Mouse (Mus musculus): ENCODE measurements around the gene Krtap4-6.
"Not testable (repeated sequence)": the region's sequence is repeated elsewhere in the genome, so short reads cannot be mapped to it uniquely, and the experiment has no call there.

Krtap4-6 gene

DNA sequence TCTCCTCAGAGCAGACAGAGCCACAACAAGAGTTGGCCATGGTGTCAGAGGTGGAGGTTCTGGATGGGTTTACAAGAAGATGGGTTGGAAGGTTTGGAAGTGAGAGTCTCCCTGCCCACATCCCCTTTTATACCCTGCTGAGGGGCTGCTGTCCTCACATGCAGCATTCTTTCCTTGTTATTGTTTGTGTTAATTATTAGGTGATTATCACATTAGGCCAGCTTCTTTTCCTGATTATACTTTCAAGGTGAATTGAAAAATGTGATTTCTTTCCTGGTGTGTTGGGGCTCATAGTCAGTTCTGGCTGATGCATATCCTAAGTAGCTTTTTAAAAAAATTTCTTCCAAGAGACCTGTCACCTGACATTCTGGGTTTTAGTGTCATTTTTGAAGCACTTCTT, at the start of gene Krtap4-6:
Gene Krtap4-6 (minus strand): TSS at position 101 of the 400 bp plus-strand sequence.
- in situ Hi-C loops (cut with MboI; ENCODE audit: unreplicated experiment in 2 of 2): no loop called here

DNA sequence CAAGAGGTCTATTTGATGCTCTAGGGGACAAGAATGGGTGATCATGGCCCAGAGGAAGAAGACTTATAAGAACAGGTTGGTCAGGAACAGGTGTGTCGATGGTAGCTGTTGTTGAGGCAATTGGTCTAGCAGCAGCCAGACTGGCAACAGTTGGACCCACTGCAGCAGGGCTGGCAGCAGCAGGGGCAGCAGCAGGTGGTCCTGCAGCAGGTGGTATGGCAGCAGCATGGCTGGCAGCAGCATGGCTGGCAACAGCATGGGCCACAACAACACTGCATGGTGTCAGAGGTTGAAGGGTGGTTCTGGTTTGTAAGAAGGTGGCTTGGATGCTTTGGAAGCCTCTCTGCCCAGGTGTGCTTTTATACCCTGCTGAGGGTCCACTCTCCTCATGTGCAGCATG, 24.7 kb upstream of the Krtap4-6 start, which contains the start of gene Gm14190:
Gene Gm14190 (minus strand): TSS at position 278 of the 400 bp plus-strand sequence.
- in situ Hi-C loops (cut with MboI; ENCODE audit: unreplicated experiment in 2 of 2): no loop called here

- in situ Hi-C loops (cut with MboI; ENCODE audit: unreplicated experiment in 2 of 2): not testable (repeated sequence)
These were observed 19.5 kb upstream of the Krtap4-6 start for GRCm38 (mm10) chr11:99685235-99685634.

DNA sequence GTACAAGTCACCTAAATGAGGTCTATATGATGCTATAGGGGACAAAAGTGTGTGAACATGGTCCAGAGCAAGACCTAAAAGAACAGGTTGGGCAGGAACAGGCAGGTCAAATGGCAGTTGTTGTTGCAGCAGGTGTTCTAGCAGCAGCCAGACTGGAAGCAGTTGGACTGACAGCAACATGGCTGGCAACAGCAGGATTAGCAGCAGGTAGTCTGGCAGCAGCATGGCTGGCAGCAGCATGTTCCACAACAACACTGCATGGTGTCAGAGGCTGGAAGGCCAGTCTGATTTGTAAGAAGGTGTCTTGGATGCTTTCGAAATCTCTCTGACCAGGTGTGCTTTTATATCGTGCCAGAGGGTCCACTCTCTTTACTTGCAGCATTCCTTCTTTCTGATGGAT, 17.7 kb upstream of the Krtap4-6 start:
- in situ Hi-C loops (cut with MboI; ENCODE audit: unreplicated experiment in 2 of 2): no loop called here

GRCm38 (mm10) chr11:99662802-99663201, 3.0 kb downstream of the Krtap4-6 start:
- in situ Hi-C loops (cut with MboI; ENCODE audit: unreplicated experiment in 2 of 2): no loop called here

- in situ Hi-C loops (cut with MboI; ENCODE audit: unreplicated experiment in 2 of 2): no loop called here
These were observed 6.5 kb downstream of the Krtap4-6 start for GRCm38 (mm10) chr11:99659256-99659655.

DNA sequence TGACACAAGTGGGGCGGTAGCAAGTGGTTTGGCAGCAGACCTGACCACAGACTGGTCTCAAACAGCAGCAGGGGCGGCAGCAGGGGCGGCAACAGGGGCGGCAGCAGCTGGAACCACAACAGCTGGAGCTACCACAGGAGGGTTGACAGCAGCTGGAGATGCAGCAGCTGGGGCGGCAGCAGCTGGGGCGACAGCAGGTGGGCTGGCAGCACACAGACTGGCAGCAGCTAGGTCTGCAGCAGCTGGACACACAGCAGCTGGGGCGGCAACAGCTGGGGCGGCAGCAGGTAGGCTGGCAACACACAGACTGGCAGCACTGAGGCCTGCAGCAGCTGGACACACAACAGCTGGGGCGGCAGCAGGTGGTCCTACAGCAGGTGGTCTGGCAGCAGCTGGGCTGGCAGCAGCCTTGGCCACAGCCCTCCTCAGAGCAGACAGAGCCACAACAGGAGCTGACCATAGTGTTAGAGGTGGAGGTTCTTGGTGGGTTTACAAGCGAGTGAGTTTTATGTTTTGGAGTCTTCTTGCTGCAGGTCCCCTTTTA, 7.2 kb downstream of the Krtap4-6 start, which contains the start of gene Gm11563:
Gene Gm11563 (minus strand): TSS at position 494 of the 544 bp plus-strand sequence.
- in situ Hi-C loops (cut with MboI; ENCODE audit: unreplicated experiment in 2 of 2): not testable (repeated sequence)

GRCm38 (mm10) chr11:99657051-99657450, 8.7 kb downstream of the Krtap4-6 start:
- in situ Hi-C loops (cut with MboI; ENCODE audit: unreplicated experiment in 2 of 2): no loop called here

DNA sequence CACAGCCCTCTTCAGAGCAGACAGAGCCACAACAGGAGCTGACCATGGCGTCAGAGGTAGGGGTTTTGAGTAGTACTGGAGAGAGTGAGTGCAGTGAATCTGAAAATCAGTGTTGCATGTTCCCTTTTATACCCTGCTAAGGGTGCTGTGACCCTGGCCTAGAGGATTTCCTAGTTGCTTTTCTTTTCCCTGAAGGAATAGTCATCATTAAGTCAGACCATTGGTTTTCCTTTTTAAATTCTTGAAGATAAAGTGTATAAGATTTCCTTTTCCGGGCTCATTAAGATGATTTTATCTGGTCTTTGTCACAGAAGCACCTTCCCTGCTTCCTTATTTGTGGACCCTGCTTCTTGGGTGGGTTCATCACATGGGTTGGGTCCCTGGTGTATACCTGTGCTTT, 15.6 kb downstream of the Krtap4-6 start, which contains the start of gene Gm11555:
Gene Gm11555 (minus strand): TSS at position 101 of the 400 bp plus-strand sequence.
- in situ Hi-C loops (cut with MboI; ENCODE audit: unreplicated experiment in 2 of 2): no loop called here

- in situ Hi-C loops (cut with MboI; ENCODE audit: unreplicated experiment in 2 of 2): no loop called here
These were observed 19.3 kb downstream of the Krtap4-6 start for GRCm38 (mm10) chr11:99646444-99646843.

DNA sequence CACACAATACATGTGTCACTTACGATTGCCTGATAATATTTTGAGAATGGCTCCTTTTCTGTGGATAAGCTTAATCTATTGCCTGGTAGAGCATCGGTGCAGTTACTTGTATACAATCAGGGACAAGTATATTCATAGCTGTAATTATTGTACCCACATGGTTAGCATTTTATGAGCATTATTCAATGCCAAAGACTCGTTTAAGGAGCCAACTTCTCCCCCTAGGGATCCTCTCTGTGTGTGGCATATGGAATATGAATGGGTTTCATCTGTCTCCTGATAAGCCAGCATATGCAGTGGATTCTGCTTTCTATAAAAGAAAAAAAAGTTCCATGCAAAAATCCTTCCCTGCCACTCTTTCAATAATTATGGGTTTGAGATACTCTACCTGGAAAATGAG, 21.4 kb downstream of the Krtap4-6 start:
- in situ Hi-C loops (cut with MboI; ENCODE audit: unreplicated experiment in 2 of 2): no loop called here

GRCm38 (mm10) chr11:99643635-99644139, 22.1 kb downstream of the Krtap4-6 start, which contains the start of gene Krtap4-7:
TSS of gene Krtap4-7 (minus strand) at chr11:99644089.
- in situ Hi-C loops (cut with MboI; ENCODE audit: unreplicated experiment in 2 of 2): not testable (repeated sequence)

DNA sequence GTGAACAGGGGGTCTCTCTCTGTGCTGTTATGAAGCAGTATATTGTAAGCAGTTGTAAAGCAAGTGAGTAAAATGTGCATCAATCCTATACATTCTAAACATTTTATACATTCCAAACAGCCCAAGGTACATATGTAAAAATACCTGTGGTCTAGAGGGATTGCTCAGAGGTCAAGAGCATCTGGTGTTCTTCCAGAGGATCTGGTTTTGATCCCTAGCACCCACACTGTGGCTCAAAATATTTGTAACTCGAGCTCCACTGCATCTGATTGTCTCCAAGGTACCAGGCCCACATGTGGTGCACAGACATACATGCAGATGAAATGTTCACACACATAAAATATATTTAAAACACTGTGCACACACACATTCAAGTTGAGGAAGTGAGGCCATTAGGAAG, 24.8 kb downstream of the Krtap4-6 start:
- in situ Hi-C loops (cut with MboI; ENCODE audit: unreplicated experiment in 2 of 2): no loop called here

GRCm38 (mm10) chr11:99637086-99637485, 28.7 kb downstream of the Krtap4-6 start:
- in situ Hi-C loops (cut with MboI; ENCODE audit: unreplicated experiment in 2 of 2): no loop called here

- in situ Hi-C loops (cut with MboI; ENCODE audit: unreplicated experiment in 2 of 2): no loop called here
These were observed 31.1 kb downstream of the Krtap4-6 start, which contains the start of gene Krtap4-2 for GRCm38 (mm10) chr11:99634653-99635134. TSS of gene Krtap4-2 (minus strand) at chr11:99635084.

GRCm38 (mm10) chr11:99633293-99633692, 32.5 kb downstream of the Krtap4-6 start:
- in situ Hi-C loops (cut with MboI; ENCODE audit: unreplicated experiment in 2 of 2): no loop called here

DNA sequence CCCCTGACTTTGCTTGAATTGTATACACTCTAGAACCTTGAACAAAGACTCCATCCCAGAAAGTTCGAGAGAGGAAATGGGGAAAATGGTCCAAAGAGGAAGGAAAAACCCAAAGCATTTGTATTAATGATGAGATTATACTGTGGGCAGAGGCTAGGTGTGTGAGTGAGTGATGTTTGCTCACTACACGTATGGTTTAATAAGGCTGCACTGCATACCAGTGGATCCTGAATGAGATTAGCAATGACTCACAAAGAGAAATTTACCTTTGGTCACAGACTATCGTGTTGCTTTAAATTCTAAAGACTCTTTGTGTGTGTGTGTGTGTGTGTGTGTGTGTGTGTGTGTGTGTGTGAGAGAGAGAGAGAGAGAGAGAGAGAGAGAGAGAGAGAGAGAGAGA, 34.9 kb downstream of the Krtap4-6 start:
- in situ Hi-C loops (cut with MboI; ENCODE audit: unreplicated experiment in 2 of 2): no loop called here

DNA sequence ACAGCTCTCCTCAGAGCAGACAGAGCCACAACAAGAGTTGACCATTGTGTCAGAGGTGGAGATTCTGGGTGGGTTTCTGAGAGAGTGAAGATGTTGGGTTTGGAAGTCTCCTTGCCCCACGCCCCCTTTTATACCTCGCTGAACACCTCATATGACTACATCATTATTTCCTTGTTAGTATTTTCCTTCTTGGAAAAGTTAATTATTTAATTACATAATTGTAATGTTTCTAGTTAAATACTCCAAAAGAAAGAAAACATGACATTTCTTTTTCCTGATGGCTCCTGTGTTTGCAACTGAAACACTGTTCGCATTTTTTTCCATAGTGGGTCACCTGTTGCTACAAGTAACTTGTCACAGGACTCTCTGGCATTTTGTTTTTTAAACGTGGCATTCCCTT, 37.6 kb downstream of the Krtap4-6 start, which contains the start of gene Krtap4-1:
Gene Krtap4-1 (minus strand): TSS at position 101 of the 400 bp plus-strand sequence.
- in situ Hi-C loops (cut with MboI; ENCODE audit: unreplicated experiment in 2 of 2): no loop called here

GRCm38 (mm10) chr11:99620335-99620734, 45.4 kb downstream of the Krtap4-6 start, which contains the start of gene Gm11562:
TSS of gene Gm11562 (minus strand) at chr11:99620435.
- in situ Hi-C loops (cut with MboI; ENCODE audit: unreplicated experiment in 2 of 2): no loop called here

All from v-Abl transformed pro-B cells (cell line).